Mouse (Mus musculus): Measurements from ENCODE around the gene Stac3.

Gene Stac3

GRCm38 (mm10) chr10:127509837-127510701, 8.6 kb downstream of the Stac3 start:
- no peak for DNase-seq

- DNase-seq = peak; percentile 90
Measured at GRCm38 (mm10) chr10:127510895-127511617, 9.6 kb downstream of the Stac3 start.

- peak; percentile 95 for DNase-seq
Measured at GRCm38 (mm10) chr10:127511634-127512306, 10.3 kb downstream of the Stac3 start.

- no peak for DNase-seq
Measured at GRCm38 (mm10) chr10:127512307-127512666, 10.8 kb downstream of the Stac3 start.

GRCm38 (mm10) chr10:127512813-127513212, 11.3 kb downstream of the Stac3 start:
- peak; percentile 98 for DNase-seq

DNA sequence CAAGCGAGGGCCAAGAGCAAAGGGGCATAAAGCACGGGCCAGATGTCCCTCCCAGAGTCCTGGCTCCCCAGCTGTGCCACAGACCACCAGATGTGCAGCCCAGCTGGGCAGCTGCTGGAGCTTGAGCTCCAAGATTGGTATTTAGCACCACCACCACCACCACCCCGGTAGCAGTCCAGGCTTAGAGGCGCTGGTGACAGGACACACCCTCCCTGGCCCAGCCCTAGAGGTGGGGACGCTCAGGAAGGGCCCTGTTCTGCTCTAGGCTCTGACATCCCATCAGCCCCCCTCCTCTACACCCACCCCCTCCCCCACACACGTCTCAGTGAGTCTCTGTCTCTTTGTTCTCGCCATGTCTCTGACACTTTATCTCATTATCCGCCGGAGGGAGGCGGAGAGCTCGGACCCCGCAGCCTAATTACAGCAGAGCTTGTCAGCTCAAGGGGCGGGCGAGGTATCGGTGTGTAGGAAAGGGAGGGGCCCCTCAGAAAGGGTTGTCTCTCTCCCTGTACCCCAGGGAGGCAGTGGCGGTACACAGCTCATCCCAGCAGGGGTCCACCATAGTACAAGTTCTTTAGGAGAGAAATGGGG, 12.1 kb downstream of the Stac3 start:
- DNase-seq = peak; percentile 94

- DNase-seq = peak; percentile 86
Measured at GRCm38 (mm10) chr10:127514111-127514698, 12.7 kb downstream of the Stac3 start.

DNA sequence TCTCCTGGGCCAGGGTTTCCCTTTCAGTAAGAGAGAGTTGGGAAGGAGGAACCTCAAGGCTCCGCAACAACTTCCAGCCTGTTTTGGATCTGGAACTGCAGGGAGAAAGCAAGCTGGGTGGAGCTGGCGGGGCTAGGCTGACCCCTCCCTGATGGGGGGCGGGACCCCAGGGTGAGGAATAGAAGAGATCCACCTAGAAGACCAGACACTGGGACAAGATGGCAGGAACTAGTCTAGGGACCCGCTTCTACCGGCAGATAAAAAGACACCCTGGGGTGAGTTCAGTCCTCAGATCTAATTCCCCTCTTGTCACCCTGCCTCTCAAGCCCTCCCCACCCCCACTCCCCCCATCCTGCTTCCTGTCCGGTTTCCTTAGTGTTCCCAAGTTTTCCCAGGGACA, 13.3 kb downstream of the Stac3 start, which contains the start of gene Ndufa4l2:
Gene Ndufa4l2 (plus strand): TSS at position 204 of the 400 bp plus-strand sequence.
- peak; percentile 99 for DNase-seq

- peak; percentile 95 for DNase-seq
Measured at GRCm38 (mm10) chr10:127515271-127515982, 13.9 kb downstream of the Stac3 start.

DNA sequence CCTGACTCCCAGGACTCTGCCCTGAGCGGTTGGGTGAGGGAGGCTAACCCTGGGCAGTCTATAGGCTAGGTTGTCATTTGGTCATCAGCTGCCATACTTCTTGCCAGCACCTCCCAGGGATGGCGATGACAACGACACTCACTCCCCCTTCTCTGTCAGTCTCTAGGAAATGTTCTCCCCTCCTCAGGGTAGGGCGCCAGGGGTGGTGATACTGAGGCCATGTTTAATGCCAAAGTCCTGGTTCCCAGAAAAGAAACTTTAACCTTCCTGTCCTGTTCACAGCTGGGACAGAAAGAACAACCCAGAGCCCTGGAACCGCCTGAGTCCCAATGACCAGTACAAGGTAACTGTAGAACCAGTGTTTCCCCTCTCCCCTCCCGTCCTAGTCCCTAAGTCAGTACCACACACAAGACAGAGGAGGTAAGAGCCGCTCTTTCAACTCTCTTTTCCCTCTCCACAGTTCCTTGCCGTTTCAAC, 14.5 kb downstream of the Stac3 start:
- no peak for DNase-seq

DNA sequence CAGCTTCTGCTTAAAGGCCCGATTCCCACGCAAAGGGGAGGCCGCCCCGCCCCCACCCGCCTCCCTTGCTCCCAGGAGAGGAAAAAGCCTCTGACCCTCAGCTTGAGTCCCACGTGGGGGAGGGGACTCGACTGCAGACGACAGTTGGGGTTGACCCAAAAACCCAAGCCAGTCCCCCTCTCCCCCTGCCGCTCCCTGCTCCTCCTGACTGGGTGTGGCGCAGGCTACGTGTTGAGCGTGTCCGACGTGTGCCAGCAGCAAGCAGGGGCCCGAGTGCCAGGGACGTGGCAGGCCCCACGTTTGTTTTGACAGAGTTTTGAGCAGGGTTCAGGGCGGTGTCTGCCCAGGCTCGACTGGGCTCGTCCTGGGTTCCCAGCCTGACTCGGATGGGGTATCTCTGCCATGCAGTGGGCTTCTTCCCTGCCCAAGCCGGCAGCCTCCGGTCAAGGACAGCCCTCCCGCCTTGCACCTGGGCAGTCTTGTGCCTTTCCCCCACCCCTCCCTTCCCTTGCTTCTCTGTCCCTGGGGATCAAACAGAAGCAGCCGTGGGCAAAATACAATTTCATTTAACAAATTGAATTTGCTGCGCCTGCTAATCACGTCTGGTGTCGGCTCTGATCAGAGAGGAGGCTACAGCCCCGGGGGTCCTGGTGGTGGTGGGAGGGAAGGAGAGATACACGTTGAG, 15.2 kb downstream of the Stac3 start:
- DNase-seq = peak; percentile 97

GRCm38 (mm10) chr10:127517941-127518340, 16.5 kb downstream of the Stac3 start:
- peak; percentile 93 for DNase-seq

GRCm38 (mm10) chr10:127519041-127519701, 17.7 kb downstream of the Stac3 start:
- DNase-seq = peak; percentile 93

GRCm38 (mm10) chr10:127519903-127520713, 18.6 kb downstream of the Stac3 start:
- peak; percentile 91 for DNase-seq

DNA sequence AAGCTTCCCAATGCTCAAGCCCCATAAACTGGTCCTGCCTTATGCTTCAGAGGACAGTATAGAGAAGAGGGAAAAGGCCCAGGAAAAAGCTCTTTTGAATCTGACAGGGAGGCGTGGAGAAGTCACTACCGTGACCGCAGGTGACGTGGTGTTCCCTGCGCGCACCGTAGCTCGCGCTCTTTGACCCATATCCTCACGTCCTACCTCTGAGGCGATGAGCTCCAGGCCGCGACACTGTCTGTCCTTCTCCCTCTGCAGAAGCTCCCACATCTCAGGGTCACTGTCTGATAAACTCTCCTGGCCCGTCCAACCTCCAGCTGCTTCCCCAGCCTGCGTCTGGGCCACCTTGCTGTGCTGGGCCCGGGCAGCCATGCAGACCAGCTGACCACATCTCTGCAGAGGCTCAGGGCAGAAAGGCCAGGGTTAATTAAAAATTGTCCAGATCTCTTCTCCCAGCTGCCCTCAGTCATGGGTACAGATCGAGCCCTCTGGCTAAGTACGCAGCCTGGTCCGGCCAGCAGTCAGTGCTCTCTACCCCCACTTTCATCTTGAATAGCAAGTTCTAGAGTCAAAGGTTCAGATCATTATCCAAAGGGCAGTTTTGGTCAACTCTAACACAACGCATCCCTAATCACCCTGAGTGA, 19.4 kb downstream of the Stac3 start:
- peak; percentile 86 for DNase-seq

GRCm38 (mm10) chr10:127521611-127522080, 20.2 kb downstream of the Stac3 start:
- no peak for DNase-seq

DNA sequence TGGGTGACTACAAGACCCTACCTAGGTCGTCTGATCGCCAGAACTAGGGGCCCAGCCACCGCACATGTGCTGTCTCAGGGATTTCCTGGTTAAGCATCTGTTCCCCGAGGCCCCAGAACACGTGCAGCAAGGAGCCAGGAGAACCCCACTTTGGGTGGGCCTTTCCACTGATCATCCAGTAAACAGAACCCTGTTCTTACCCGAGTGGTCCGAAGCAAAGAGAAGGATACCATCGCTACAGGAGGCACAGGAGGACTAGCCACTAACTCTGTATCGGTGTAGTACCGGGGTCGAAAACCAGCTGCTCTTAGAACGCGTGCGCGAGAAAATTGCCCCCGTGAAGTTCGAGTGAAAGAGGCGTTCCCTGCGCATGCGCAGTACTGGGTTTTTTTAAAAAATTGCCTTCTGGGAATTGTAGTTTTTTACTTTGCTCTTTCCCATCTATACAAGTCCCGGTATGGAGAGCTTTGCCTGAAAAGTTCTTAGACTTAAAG, 20.6 kb downstream of the Stac3 start, which contains the start of gene Shmt2:
Gene Shmt2 (minus strand): TSS at position 357 of the 494 bp plus-strand sequence.
- peak; percentile 98 for DNase-seq

GRCm38 (mm10) chr10:127524646-127525255, 23.3 kb downstream of the Stac3 start:
- no peak for DNase-seq
